Mouse (Mus musculus): ENCODE data around the gene Rabgef1. TPM values are rescaled to one million over a fixed set of nuclear protein-coding genes. Genes with fewer than 3 reads are reported as not detected.

Gene Rabgef1
- 12.8 and 18.8 TPM in 2 replicates for total RNA-seq (2014; fragmentation: Nextera tagmentation)
- total RNA-seq (2017), result 11.3 and 24.0 TPM in 2 replicates

- peak; percentile 86 for ATAC-seq (replicated peaks; ENCODE audit: poor library complexity, severe bottlenecking)
Observed at GRCm38 (mm10) chr5:130171423-130171954, at the start of gene Rabgef1. Gene Rabgef1 (plus strand): TSS chr5:130171798.

- no peak for ATAC-seq (replicated peaks; ENCODE audit: poor library complexity, severe bottlenecking)
Observed at GRCm38 (mm10) chr5:130122355-130122754, 49.2 kb upstream of the Rabgef1 start.

- ATAC-seq (replicated peaks; ENCODE audit: poor library complexity, severe bottlenecking), result no peak
Observed at GRCm38 (mm10) chr5:130124271-130124670, 47.3 kb upstream of the Rabgef1 start.

DNA sequence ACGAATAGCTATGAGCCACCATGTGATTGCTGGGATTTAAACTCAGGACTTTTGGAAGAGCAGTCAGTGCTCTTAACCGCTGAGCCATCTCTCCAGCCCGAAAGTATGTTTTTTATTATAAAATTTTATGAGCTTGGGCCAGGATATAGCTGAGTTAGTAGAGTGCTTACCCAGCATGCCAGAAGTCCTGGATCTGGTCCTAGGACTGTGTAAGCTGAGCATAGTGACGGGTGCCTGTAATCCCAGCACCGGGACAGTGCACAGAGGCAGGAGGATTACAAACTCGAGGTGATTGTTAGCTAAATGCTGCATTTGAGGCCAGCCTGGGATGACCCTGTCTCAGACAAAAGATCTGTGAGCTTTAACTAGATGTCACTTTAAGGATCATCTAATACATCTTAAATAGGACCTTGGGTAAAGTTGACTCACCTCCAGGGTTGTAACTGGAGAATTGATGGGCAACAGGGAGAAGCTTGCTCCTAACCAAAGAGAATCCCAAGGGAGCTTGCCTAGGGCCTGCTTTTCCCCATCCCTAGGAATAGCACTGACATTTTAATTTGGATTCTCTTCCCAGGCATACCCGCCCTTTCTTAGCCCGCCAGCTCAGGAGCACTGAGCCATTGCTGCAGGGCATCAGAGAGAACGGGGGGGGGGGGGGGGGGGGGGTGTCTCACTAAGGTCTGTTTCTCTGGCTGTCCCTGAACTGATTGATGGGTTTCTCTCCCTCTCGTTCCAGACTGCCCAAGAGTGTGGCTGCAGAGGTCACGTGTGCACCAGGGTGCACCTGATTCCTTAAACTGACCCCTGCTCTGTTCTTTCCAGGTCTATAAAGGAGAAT lies 42.7 kb upstream of the Rabgef1 start:
- ATAC-seq (replicated peaks; ENCODE audit: poor library complexity, severe bottlenecking), result no peak; the same call in 1 of the 2 replicates

DNA sequence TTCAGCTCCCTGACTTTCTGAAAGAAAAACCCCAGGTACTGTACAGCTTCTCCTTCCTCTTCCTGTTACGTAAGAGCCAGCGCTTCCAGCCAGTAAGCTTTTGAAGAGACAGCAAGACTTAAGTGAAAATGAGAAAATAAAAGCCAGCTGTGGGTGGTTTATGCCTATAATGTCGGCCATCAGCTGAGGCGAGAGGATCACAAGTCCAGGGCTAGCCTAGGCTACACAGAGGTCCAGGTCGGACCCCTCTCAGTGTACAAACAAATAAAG lies 42.1 kb upstream of the Rabgef1 start:
- peak; percentile 78 for ATAC-seq (replicated peaks; ENCODE audit: poor library complexity, severe bottlenecking)

DNA sequence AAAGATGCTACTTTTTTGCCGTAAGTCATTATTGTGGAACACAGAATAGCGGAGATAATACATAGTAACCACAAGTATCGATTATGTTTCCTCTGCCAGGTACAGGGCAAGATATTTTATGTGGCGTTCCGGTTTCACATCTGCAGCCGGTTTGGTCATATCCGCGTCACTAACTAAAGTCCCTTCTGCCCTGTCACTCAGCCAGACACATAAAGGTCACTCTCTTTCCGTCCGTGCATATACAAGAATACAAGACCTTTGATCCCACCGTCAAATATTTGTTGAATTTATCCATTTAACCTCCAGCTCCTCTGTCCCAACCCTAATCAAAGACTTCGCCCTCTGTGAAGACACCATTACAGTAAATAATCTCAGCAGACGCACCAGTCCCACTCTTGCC lies 35.0 kb upstream of the Rabgef1 start:
- no peak for ATAC-seq (replicated peaks; ENCODE audit: poor library complexity, severe bottlenecking)

GRCm38 (mm10) chr5:130139393-130139792 lies 32.2 kb upstream of the Rabgef1 start:
- peak; percentile 43 for ATAC-seq (replicated peaks; ENCODE audit: poor library complexity, severe bottlenecking)

DNA sequence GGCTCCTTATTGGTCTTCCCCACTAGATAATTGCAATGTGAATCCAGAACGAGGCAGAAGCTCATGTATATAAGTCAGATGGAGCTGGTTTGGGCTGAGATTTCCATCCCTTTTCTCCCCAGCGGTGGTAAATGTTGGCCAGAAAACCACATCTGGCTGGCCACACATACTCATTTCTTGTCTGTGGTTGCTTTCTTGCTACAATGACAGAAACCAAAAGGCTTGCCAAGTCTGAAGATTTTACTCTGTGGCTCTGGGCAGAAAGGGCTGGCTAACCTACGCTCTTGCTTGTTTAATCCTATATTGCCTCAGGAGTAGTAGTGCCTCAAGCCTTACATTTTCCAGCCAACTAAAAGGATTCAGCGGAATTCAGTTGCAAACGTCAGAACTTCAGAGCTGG lies 30.5 kb upstream of the Rabgef1 start:
- ATAC-seq (replicated peaks; ENCODE audit: poor library complexity, severe bottlenecking), result no peak

- ATAC-seq (replicated peaks; ENCODE audit: poor library complexity, severe bottlenecking), result no peak
Observed at GRCm38 (mm10) chr5:130142041-130142440, 29.6 kb upstream of the Rabgef1 start.

- ATAC-seq (replicated peaks; ENCODE audit: poor library complexity, severe bottlenecking), result no peak
Observed at GRCm38 (mm10) chr5:130143101-130143500, 28.5 kb upstream of the Rabgef1 start.

GRCm38 (mm10) chr5:130143977-130144333 lies 27.6 kb upstream of the Rabgef1 start:
- ATAC-seq (replicated peaks; ENCODE audit: poor library complexity, severe bottlenecking), result peak; percentile 43

GRCm38 (mm10) chr5:130144334-130145312 lies 27.0 kb upstream of the Rabgef1 start, which contains the start of gene Kctd7:
Gene Kctd7 (plus strand): TSS chr5:130144861.
- peak; percentile 78 for ATAC-seq (replicated peaks; ENCODE audit: poor library complexity, severe bottlenecking)

GRCm38 (mm10) chr5:130145961-130146360 lies 25.6 kb upstream of the Rabgef1 start:
- ATAC-seq (replicated peaks; ENCODE audit: poor library complexity, severe bottlenecking), result no peak

DNA sequence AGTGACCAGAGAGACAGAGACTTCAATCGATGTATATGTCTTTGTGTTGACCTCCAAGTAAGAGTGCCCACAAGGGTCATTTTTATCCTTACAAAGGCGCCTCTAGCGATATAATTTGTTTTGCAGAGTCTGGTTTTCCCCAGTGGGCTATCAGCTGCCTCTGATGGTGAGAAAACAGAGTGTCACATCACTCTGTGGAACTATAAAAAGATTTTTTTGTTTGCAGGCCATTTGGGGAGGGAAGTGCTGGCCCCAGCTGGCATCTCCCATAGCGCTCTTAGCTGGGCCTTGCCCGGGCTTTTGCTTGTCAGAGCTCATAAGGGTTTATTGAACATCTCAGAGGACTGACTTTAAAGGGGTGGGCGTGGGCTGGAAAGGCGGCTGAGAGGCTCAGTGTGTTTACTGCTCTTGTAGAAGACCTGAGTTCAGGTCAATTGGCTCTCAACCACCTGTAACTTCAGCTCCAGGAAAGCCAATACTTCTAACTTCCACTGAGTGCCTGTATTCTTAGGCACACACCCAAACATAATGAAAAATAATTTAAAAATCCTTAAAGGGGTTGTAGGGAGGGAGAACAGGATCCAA lies 21.8 kb upstream of the Rabgef1 start:
- no peak for ATAC-seq (replicated peaks; ENCODE audit: poor library complexity, severe bottlenecking)

GRCm38 (mm10) chr5:130154286-130154685 lies 17.3 kb upstream of the Rabgef1 start:
- ATAC-seq (replicated peaks; ENCODE audit: poor library complexity, severe bottlenecking), result no peak

DNA sequence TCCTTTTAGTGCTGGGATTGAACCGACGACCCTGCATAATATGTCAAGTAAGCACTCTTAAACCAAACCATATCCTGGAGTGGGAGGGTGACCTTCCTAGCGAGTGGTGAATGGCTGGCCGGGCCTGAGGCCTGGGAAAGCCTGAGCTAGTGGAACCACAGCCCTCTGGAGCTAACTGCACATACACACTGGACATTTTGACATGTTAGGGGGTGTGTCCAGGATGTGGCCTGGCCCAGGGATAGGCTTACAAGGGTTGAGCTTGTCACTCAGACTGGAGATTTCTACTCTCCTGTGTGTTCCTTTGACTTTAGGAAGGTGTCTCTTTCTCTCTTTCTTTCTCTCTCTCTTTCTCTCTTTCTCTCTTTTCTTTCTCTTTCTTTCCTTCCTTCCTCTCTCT lies 13.1 kb upstream of the Rabgef1 start:
- ATAC-seq (replicated peaks; ENCODE audit: poor library complexity, severe bottlenecking), result no peak

GRCm38 (mm10) chr5:130159761-130160201 lies 11.8 kb upstream of the Rabgef1 start:
- peak; percentile 74 for ATAC-seq (replicated peaks; ENCODE audit: poor library complexity, severe bottlenecking)

GRCm38 (mm10) chr5:130163670-130164069 lies 7.9 kb upstream of the Rabgef1 start:
- ATAC-seq (replicated peaks; ENCODE audit: poor library complexity, severe bottlenecking), result peak; percentile 89

DNA sequence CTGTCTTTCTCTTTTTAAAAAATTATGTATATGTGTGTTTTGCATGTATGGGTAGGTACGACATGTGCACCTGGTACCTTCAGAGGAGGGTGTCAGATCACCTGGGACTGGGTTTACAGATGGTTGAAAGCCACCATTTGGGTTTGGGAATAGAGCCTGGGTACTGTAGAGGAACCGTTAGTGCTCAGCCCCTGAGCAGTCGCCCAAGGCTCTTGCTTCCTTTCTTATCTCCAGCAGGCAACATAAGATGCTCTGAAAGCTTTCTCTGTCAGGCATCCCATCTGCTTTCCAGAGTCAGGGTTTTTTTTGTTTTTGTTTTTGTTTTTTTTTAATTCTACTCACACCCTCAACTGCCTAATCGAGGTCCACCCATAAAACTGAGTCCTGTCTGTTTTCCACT lies 6.4 kb upstream of the Rabgef1 start:
- no peak for ATAC-seq (replicated peaks; ENCODE audit: poor library complexity, severe bottlenecking)

DNA sequence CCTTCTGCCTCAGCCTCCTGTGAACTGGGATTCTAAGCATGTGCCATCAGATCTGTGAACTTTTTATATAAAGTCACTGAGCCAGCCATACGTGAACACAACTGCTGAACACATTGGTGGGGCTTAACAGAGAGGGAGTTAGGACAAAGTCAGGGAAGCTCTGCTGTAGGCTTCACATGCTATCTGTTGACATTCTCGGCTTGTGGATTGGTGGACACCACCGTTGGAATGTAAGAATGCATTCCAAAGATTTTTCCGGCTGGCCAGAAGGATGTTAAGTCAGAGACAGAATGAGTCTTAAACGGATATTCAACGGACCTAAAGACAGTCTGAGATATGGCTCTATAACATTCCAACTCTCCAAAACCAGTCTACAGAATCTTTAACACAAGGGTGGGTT lies 2.5 kb upstream of the Rabgef1 start:
- ATAC-seq (replicated peaks; ENCODE audit: poor library complexity, severe bottlenecking), result no peak

Measured in granulocyte monocyte progenitor cell, adult 5-6 weeks (primary cell).